Mouse (Mus musculus) CH12.LX (cell line): ENCODE measurements around the gene Krt24. TPM values are rescaled to one million over a fixed set of nuclear protein-coding genes. Genes with fewer than 3 reads are reported as not detected.

Experiments
- DNase-seq: peaks from one replicate; pipeline ENCODE4 v3.0.0-alpha.2; 2013; ENCODE audit errors: extremely low read depth
- H3K27ac ChIP-seq: 2 replicates; pipeline ENCODE4 v1.5.1; 2012; ENCODE audit warnings: low read depth, mild to moderate bottlenecking, control low read depth, moderate library complexity; ENCODE audit not compliant: insufficient read depth
- H3K27me3 ChIP-seq: replicated peaks from 2 replicates; pipeline ENCODE3; 2012; ENCODE audit warnings: inconsistent platforms
- H3K36me3 ChIP-seq, 2 experiments: replicated peaks in 1 of 2; 2 replicates each; pipeline versions ENCODE3 to v1.6.1; 2012; ENCODE audit warnings: inconsistent platforms in 1 of 2, low read length in 1 of 2, mild to moderate bottlenecking in 1 of 2, mixed read lengths in 1 of 2, moderate library complexity in 1 of 2; ENCODE audit not compliant: control insufficient read depth in 1 of 2, insufficient read depth in 1 of 2
- H3K4me1 ChIP-seq, 2 experiments: 2 replicates each; pipeline ENCODE4 v1.6.1; 2012; ENCODE audit warnings: inconsistent platforms in 1 of 2, moderate library complexity in 1 of 2; ENCODE audit not compliant: insufficient read depth in 2 of 2, control insufficient read depth in 1 of 2
- H3K4me2 ChIP-seq: 2 replicates; pipeline ENCODE4 v1.6.1; 2012; ENCODE audit warnings: low read depth, mild to moderate bottlenecking, control low read depth; ENCODE audit not compliant: poor library complexity, insufficient read depth, severe bottlenecking
- H3K4me3 ChIP-seq, 3 experiments: fragments of 150-350 bp in 1 of 3; sonication (generic) in 1 of 3; replicated peaks in 1 of 3; 2 replicates each; pipeline versions ENCODE3 to v1.5.1; 2011 to 2012; ENCODE audit warnings: low read depth in 2 of 3, low read length in 2 of 3, mild to moderate bottlenecking in 2 of 3, moderate library complexity in 2 of 3, control low read depth in 1 of 3, improper control_type of control experiment in 1 of 3, inconsistent platforms in 1 of 3, mixed read lengths in 1 of 3; ENCODE audit not compliant: poor library complexity in 1 of 3
- H3K79me2 ChIP-seq: replicated peaks from 2 replicates; pipeline ENCODE4 v1.6.1; 2012; ENCODE audit warnings: mild to moderate bottlenecking, moderate library complexity; ENCODE audit not compliant: control insufficient read depth, poor library complexity, insufficient read depth, severe bottlenecking; ENCODE audit errors: extremely low read depth
- H3K9ac ChIP-seq: 2 replicates; pipeline ENCODE4 v1.6.1; 2012; ENCODE audit warnings: low read depth, mild to moderate bottlenecking, control low read depth, moderate library complexity; ENCODE audit not compliant: insufficient read depth
- H3K9me3 ChIP-seq: replicated peaks from 2 replicates; pipeline ENCODE3; 2012; ENCODE audit warnings: low read length, inconsistent platforms, mixed read lengths
- BHLHE40 ChIP-seq: IDR thresholded peaks from 2 replicates; pipeline ENCODE4 v1.6.1; 2011; ENCODE audit warnings: mild to moderate bottlenecking, low read depth, low read length, improper control_type of control experiment
- CHD1 ChIP-seq: IDR thresholded peaks from 2 replicates; pipeline ENCODE4 v1.6.1; 2012; ENCODE audit warnings: low read depth, low read length, improper control_type of control experiment, inconsistent platforms
- CHD2 ChIP-seq: IDR thresholded peaks from 2 replicates; pipeline ENCODE4 v1.6.1; 2011; ENCODE audit warnings: low read length, improper control_type of control experiment
- CTCF ChIP-seq, 2 experiments: IDR thresholded peaks in 1 of 2; conservative IDR thresholded peaks in 1 of 2; 2 replicates each; pipeline ENCODE4 v1.5.1; 2011 to 2012; ENCODE audit warnings: low read depth in 2 of 2, low read length in 2 of 2, improper control_type of control experiment in 1 of 2, inconsistent platforms in 1 of 2, mild to moderate bottlenecking in 1 of 2, moderate library complexity in 1 of 2
- E2F4 ChIP-seq: IDR thresholded peaks from 2 replicates; pipeline ENCODE4 v1.6.1; 2011; ENCODE audit warnings: low read depth, low read length, improper control_type of control experiment; ENCODE audit not compliant: insufficient replicate concordance
- ELF1 ChIP-seq: IDR thresholded peaks from 2 replicates; pipeline ENCODE4 v1.6.1; 2014; ENCODE audit warnings: low read depth, mild to moderate bottlenecking, inconsistent platforms, low read length, improper control_type of control experiment
- EP300 ChIP-seq: IDR thresholded peaks from 2 replicates; pipeline ENCODE4 v1.6.1; 2011; ENCODE audit warnings: low read length, improper control_type of control experiment
- ETS1 ChIP-seq: conservative IDR thresholded peaks from 2 replicates; pipeline ENCODE4 v1.6.1; 2012; ENCODE audit warnings: low read depth, mild to moderate bottlenecking, inconsistent platforms, low read length, improper control_type of control experiment, moderate library complexity
- GABPA ChIP-seq: IDR thresholded peaks from 2 replicates; pipeline ENCODE4 v1.6.1; 2012; ENCODE audit warnings: low read depth, low read length, improper control_type of control experiment, inconsistent platforms; ENCODE audit not compliant: insufficient replicate concordance
- HCFC1 ChIP-seq: IDR thresholded peaks from 2 replicates; pipeline ENCODE4 v1.6.1; 2012; ENCODE audit warnings: low read depth, mild to moderate bottlenecking, inconsistent platforms, low read length, improper control_type of control experiment
- IRF4 ChIP-seq: IDR thresholded peaks from 2 replicates; pipeline ENCODE4 v1.6.1; 2014; ENCODE audit warnings: low read depth, mild to moderate bottlenecking, inconsistent platforms, low read length, improper control_type of control experiment
- JUN ChIP-seq: IDR thresholded peaks from 2 replicates; pipeline ENCODE4 v1.6.1; 2011; ENCODE audit warnings: low read depth, mild to moderate bottlenecking, low read length, improper control_type of control experiment, moderate library complexity; ENCODE audit not compliant: insufficient read depth
- JUND ChIP-seq: conservative IDR thresholded peaks from 2 replicates; pipeline ENCODE4 v1.6.1; 2011; ENCODE audit warnings: low read depth, low read length, improper control_type of control experiment
- KAT2A ChIP-seq: IDR thresholded peaks from 2 replicates; pipeline ENCODE4 v1.6.1; 2012; ENCODE audit warnings: low read length, improper control_type of control experiment, inconsistent platforms; ENCODE audit not compliant: insufficient replicate concordance
- MAFK ChIP-seq: IDR thresholded peaks from 2 replicates; pipeline ENCODE4 v1.6.1; 2011; ENCODE audit warnings: low read length, improper control_type of control experiment; ENCODE audit not compliant: insufficient replicate concordance
- MAX ChIP-seq: IDR thresholded peaks from 2 replicates; pipeline ENCODE4 v1.6.1; 2011; ENCODE audit warnings: low read length, improper control_type of control experiment
- MAZ ChIP-seq: IDR thresholded peaks from 2 replicates; pipeline ENCODE4 v1.6.1; 2012; ENCODE audit warnings: low read depth, mild to moderate bottlenecking, inconsistent platforms, low read length, improper control_type of control experiment, moderate library complexity
- MEF2A ChIP-seq: IDR thresholded peaks from 2 replicates; pipeline ENCODE4 v1.6.1; 2014; ENCODE audit warnings: low read depth, mild to moderate bottlenecking, inconsistent platforms, low read length, improper control_type of control experiment, borderline replicate concordance
- MXI1 ChIP-seq: IDR thresholded peaks from 2 replicates; pipeline ENCODE4 v1.6.1; 2011; ENCODE audit warnings: mild to moderate bottlenecking, low read depth, low read length, improper control_type of control experiment
- MYC ChIP-seq: IDR thresholded peaks from 2 replicates; pipeline ENCODE4 v1.6.1; 2011; ENCODE audit warnings: low read depth, mild to moderate bottlenecking, improper control_type of control experiment, low read length
- NELFE ChIP-seq: IDR thresholded peaks from 2 replicates; pipeline ENCODE4 v1.6.1; 2011; ENCODE audit warnings: low read depth, low read length, improper control_type of control experiment
- NRF1 ChIP-seq: IDR thresholded peaks from 2 replicates; pipeline ENCODE4 v1.6.1; 2014; ENCODE audit warnings: low read depth, mild to moderate bottlenecking, inconsistent platforms, low read length, improper control_type of control experiment, moderate library complexity
- PAX5 ChIP-seq: IDR thresholded peaks from 2 replicates; pipeline ENCODE4 v1.6.1; 2012; ENCODE audit warnings: low read length, inconsistent platforms, mixed read lengths
- POLR2A ChIP-seq: IDR thresholded peaks from 2 replicates; pipeline ENCODE4 v1.6.1; 2011; ENCODE audit warnings: low read depth, mild to moderate bottlenecking, improper control_type of control experiment, low read length
- POLR2AphosphoS2 ChIP-seq: IDR thresholded peaks from 2 replicates; pipeline ENCODE4 v1.6.1; 2011; ENCODE audit warnings: low read depth, low read length, improper control_type of control experiment
- RAD21 ChIP-seq: IDR thresholded peaks from 2 replicates; pipeline ENCODE4 v1.6.1; 2011; ENCODE audit warnings: low read depth, mild to moderate bottlenecking, low read length, improper control_type of control experiment, moderate library complexity
- RCOR1 ChIP-seq: conservative IDR thresholded peaks from 2 replicates; pipeline ENCODE4 v1.6.1; 2012; ENCODE audit warnings: low read depth, mild to moderate bottlenecking, inconsistent platforms, low read length, improper control_type of control experiment
- SIN3A ChIP-seq: IDR thresholded peaks from 2 replicates; pipeline ENCODE4 v1.6.1; 2012; ENCODE audit warnings: low read length, improper control_type of control experiment, inconsistent platforms
- SMC3 ChIP-seq: IDR thresholded peaks from 2 replicates; pipeline ENCODE4 v1.6.1; 2011; ENCODE audit warnings: low read depth, low read length, improper control_type of control experiment
- TBP ChIP-seq: conservative IDR thresholded peaks from 2 replicates; pipeline ENCODE4 v1.6.1; 2011; ENCODE audit warnings: low read depth, low read length, improper control_type of control experiment
- TCF12 ChIP-seq: IDR thresholded peaks from 2 replicates; pipeline ENCODE4 v1.6.1; 2014; ENCODE audit warnings: low read depth, mild to moderate bottlenecking, inconsistent platforms, low read length, improper control_type of control experiment
- UBTF ChIP-seq: IDR thresholded peaks from 2 replicates; pipeline ENCODE4 v1.6.1; 2012; ENCODE audit warnings: low read depth, mild to moderate bottlenecking, inconsistent platforms, low read length, improper control_type of control experiment, moderate library complexity
- USF1 ChIP-seq: IDR thresholded peaks from 2 replicates; pipeline ENCODE4 v1.6.1; 2014; ENCODE audit warnings: low read depth, mild to moderate bottlenecking, inconsistent platforms, low read length, improper control_type of control experiment
- USF2 ChIP-seq: conservative IDR thresholded peaks from 2 replicates; pipeline ENCODE4 v1.6.1; 2011; ENCODE audit warnings: low read depth, low read length, improper control_type of control experiment
- ZC3H11A ChIP-seq: IDR thresholded peaks from 2 replicates; pipeline ENCODE4 v1.6.1; 2012; ENCODE audit warnings: low read depth, mild to moderate bottlenecking, inconsistent platforms, low read length, improper control_type of control experiment
- ZKSCAN1 ChIP-seq: IDR thresholded peaks from 2 replicates; pipeline ENCODE4 v1.6.1; 2012; ENCODE audit warnings: low read depth, inconsistent platforms, low read length, improper control_type of control experiment, borderline replicate concordance
- ZMIZ1 ChIP-seq: IDR thresholded peaks from 2 replicates; pipeline ENCODE4 v1.6.1; 2012; ENCODE audit warnings: low read depth, mild to moderate bottlenecking, inconsistent platforms, low read length, improper control_type of control experiment
- ZNF384 ChIP-seq: IDR thresholded peaks from 2 replicates; pipeline ENCODE4 v1.6.1; 2012; ENCODE audit warnings: low read depth, low read length, improper control_type of control experiment, inconsistent platforms
- dilution Hi-C: fragments of 300-500 bp; cut with MboI; formaldehyde crosslinking; loops from 2 replicates; pipeline ENCODE4 v1.14.3; 2020; ENCODE audit warnings: low sequenced_read_pairs; ENCODE audit not compliant: extremely low pct_unique_long_range_greater_than_20kb, extremely low pct_ligation_motif_present
- in situ Hi-C: fragments of 300-500 bp; cut with MboI; formaldehyde crosslinking; loops from 3 replicates; pipeline ENCODE4 v1.14.3; 2019; ENCODE audit warnings: low sequenced_read_pairs, low pct_ligation_motif_present, low pct_unique_long_range_greater_than_20kb, mixed read lengths
- polyA plus RNA-seq: library from polyadenylated mRNA; unstranded; fragments of >175 nt; gene quantifications from 2 replicates; pipeline ENCODE4 v1.2.1, GENCODE M21; 2012; ENCODE audit warnings: low read depth; ENCODE audit not compliant: insufficient read length
- total RNA-seq, 2 experiments: library from RNA; depleted of rRNA; stranded (reverse); fragments of 300-350 nt in 1 of 2; fragments of >200 nt in 1 of 2; gene quantifications; 2 replicates each; pipeline ENCODE4 v1.2.3; 2012 to 2014

The Krt24 gene
- total and polyA plus RNA-seq, 3 experiments, result not detected

GRCm38 (mm10) chr11:99250666-99251065, 34.4 kb downstream of the Krt24 start:
- Histone ChIP-seq H3K36me3 (no peaks in the 10 kb centered on the region), H3K27ac (peak overlapping the region; percentile 26; the same call in 1 of the 2 replicates), H3K4me3 (no peak overlapping the region), H3K4me2 (peak overlapping the region; percentile 7; the same call in 1 of the 2 replicates), H3K79me2 (no peaks in the 10 kb centered on the region), H3K9me3 (no peaks in the 10 kb centered on the region)
- peak; percentile 61 for DNase-seq
- in situ Hi-C loops, result no loop called here
- TF ChIP-seq IRF4, result peak; percentile 78
- TF ChIP-seq CHD2, result no peak
- TF ChIP-seq SMC3, result no peak
- TF ChIP-seq SIN3A, result peak; percentile 59; the same call in 1 of the 2 replicates
- TF ChIP-seq BHLHE40, result peak; percentile 87
- TF ChIP-seq HCFC1, result no peak
- no peak for TF ChIP-seq MAZ
- no peak for TF ChIP-seq GABPA
- no peak for TF ChIP-seq ZC3H11A
- TF ChIP-seq USF2, result peak; percentile 65
- TF ChIP-seq RAD21, result no peak
- no peak for TF ChIP-seq RCOR1
- no peak for TF ChIP-seq PAX5
- TF ChIP-seq TCF12, result 0 out of 2 replicates have a peak, but pooled peaks have one; percentile 40
- no peak for TF ChIP-seq ELF1
- TF ChIP-seq NRF1, result no peak
- peak; percentile 82 for TF ChIP-seq ETS1
- TF ChIP-seq USF1, result peak; percentile 55
- TF ChIP-seq TBP, result 0 out of 2 replicates have a peak, but pooled peaks have one; percentile 33
- no peak for TF ChIP-seq ZNF384
- TF ChIP-seq JUN, result no peak
- no peak for TF ChIP-seq MEF2A
- no peak for TF ChIP-seq JUND
- no peak for TF ChIP-seq CTCF (conservative IDR thresholded peaks at IDR 0.05 in 1 of 2, IDR thresholded peaks at IDR 0.05 in 1 of 2; ENCODE audit: low read depth in 2 of 2, low read length in 2 of 2)
- 0 out of 2 replicates have a peak, but pooled peaks have one; percentile 17 for TF ChIP-seq ZMIZ1
- no peak for TF ChIP-seq MAX
- TF ChIP-seq MAFK, result no peak
- no peak for TF ChIP-seq E2F4
- no peak for TF ChIP-seq ZKSCAN1
- TF ChIP-seq NELFE, result no peak
- no peak for TF ChIP-seq UBTF
- TF ChIP-seq MXI1, result no peak
- no peak for TF ChIP-seq POLR2AphosphoS2
- TF ChIP-seq POLR2A, result no peak
- TF ChIP-seq CHD1, result no peak
- TF ChIP-seq KAT2A, result no peak
- TF ChIP-seq MYC, result no peak
- TF ChIP-seq EP300, result peak; percentile 45; the same call in 1 of the 2 replicates
- TF ChIP-seq, all 38 proteins: peak for 10
- Histone ChIP-seq H3K9ac (peak overlapping the region; percentile 3; the same call in 1 of the 2 replicates), H3K4me1 (peaks cover 20 to 38% of the 10 kb centered on the region in 2 experiments), H3K27me3 (no peaks in the 10 kb centered on the region)
- dilution Hi-C loops, result no loop called here
